Mouse (Mus musculus) liver, embryonic 14 days (tissue): Measurements from ENCODE around the gene Aven. TPM values are rescaled to one million over a fixed set of nuclear protein-coding genes. Genes with fewer than 3 reads are reported as not detected.

Experiments
- polyA plus RNA-seq: library from polyadenylated mRNA; depleted of rRNA; stranded (reverse); fragments of >200 nt; gene quantifications from 2 replicates; pipeline ENCODE4 v1.2.3, GENCODE M21; 2012; rRNA removed

Gene Aven
- 8.8 and 9.6 TPM in 2 replicates for polyA plus RNA-seq

DNA sequence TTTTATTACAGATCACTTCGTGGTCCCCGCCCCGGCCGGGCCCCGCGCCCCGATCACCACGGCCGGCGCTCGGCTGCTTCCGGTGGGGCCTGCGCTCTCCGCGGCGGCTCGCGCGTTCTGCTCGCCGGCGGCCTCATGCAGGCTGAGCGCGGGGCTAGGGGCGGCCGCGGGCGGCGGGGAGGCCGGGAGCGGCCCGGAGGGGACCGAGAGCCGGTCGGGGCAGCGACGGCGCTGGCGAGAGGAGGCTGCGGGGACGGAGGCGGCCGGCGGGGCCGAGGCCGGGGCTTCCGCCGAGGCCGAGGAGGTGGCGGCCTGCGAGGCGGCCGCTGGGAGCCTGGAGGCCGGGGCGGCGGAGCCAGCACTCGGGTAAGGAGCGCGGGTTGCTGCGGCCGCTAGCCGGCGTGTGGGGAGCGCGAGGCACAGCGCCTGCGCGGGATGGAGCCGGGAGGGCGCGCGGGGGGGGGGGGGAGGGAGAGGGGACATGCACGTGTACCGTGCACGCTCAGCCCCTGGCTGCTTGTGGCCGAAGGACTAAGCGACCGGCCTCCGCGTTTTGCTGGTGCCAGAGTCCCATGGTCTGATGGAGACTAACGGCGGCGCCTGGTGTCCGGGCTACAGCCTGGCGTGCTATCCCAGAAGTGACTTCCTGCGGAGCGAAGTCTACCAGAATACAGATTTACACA lies at the start of gene Aven:
TSS of gene Aven (plus strand) at position 109 of the 683 bp plus-strand sequence.

GRCm38 (mm10) chr2:112454862-112455564 lies 37.8 kb upstream of the Aven start, which contains the start of gene Emc7:
Emc7 (plus strand) TSS chr2:112454997.

GRCm38 (mm10) chr2:112480669-112481068 lies 12.1 kb upstream of the Aven start, which contains the start of gene Chrm5:
Chrm5 (minus strand) TSS chr2:112480769.

Other genes with a start within 250 kb of the Aven start
- gene Nutm1, start 233.7 kb upstream of the Aven start, polyA plus RNA-seq: not detected in 2 replicates
- 80.4 and 90.1 TPM in 2 replicates for gene Nop10, start 231.0 kb upstream of the Aven start, polyA plus RNA-seq
- 9.9 and 10.4 TPM in 2 replicates for gene Slc12a6, start 227.1 kb upstream of the Aven start, polyA plus RNA-seq
- 0.01 TPM in 1 of 2 replicates, not detected in the other for gene Gm21985, start 226.7 kb upstream of the Aven start, polyA plus RNA-seq
- 25.5 and 28.4 TPM in 2 replicates for gene Emc4, start 124.9 kb upstream of the Aven start, polyA plus RNA-seq
- gene Katnbl1, start 113.8 kb upstream of the Aven start, polyA plus RNA-seq: 7.2 and 8.5 TPM in 2 replicates
- 5.9 and 6.6 TPM in 2 replicates for gene Emc7, start 38.0 kb upstream of the Aven start, polyA plus RNA-seq
- gene Chrm5, start 12.2 kb upstream of the Aven start, polyA plus RNA-seq: not detected in 2 replicates